Mouse (Mus musculus) right cerebral cortex, postnatal 36 days (tissue): Measurements from ENCODE around the gene Bdkrb1.
A peak's percentile ranks its signal among the peaks of the same experiment; 100 is the strongest.

Experiments used
- DNase-seq, 2 experiments: peaks; one replicate each; pipeline ENCODE4 v3.0.0; 2022; ENCODE audit warnings: low spot score in 2 of 2, mixed read lengths in 1 of 2

Bdkrb1 gene

GRCm38 (mm10) chr12:105602581-105603210, at the start of gene Bdkrb1:
Gene Bdkrb1, plus strand, starts transcription at chr12:105603085.
- DNase-seq = no peak

- DNase-seq = no peak
Measured at GRCm38 (mm10) chr12:105554151-105554772, 48.6 kb upstream of the Bdkrb1 start.

- DNase-seq = no peak
Measured at GRCm38 (mm10) chr12:105555172-105555571, 47.7 kb upstream of the Bdkrb1 start.

- no peak for DNase-seq
Measured at GRCm38 (mm10) chr12:105557250-105557925, 45.5 kb upstream of the Bdkrb1 start.

- peak; percentile 37 to 64 for DNase-seq
Measured at GRCm38 (mm10) chr12:105561007-105561534, 41.8 kb upstream of the Bdkrb1 start.

GRCm38 (mm10) chr12:105562056-105562820, 40.6 kb upstream of the Bdkrb1 start:
- DNase-seq = no peak

- DNase-seq = no peak
Measured at GRCm38 (mm10) chr12:105562936-105563680, 39.8 kb upstream of the Bdkrb1 start, which contains the start of gene Bdkrb2. Gene Bdkrb2, plus strand, starts transcription at chr12:105563226.

- no peak for DNase-seq
Measured at GRCm38 (mm10) chr12:105563726-105564275, 39.1 kb upstream of the Bdkrb1 start.

GRCm38 (mm10) chr12:105565221-105565620, 37.7 kb upstream of the Bdkrb1 start:
- no peak for DNase-seq

- DNase-seq = no peak
Measured at GRCm38 (mm10) chr12:105571867-105572266, 31.0 kb upstream of the Bdkrb1 start.

- no peak for DNase-seq
Measured at GRCm38 (mm10) chr12:105572622-105573021, 30.3 kb upstream of the Bdkrb1 start.

GRCm38 (mm10) chr12:105574356-105574755, 28.5 kb upstream of the Bdkrb1 start:
- DNase-seq = no peak

- DNase-seq = no peak
Measured at GRCm38 (mm10) chr12:105580490-105580889, 22.4 kb upstream of the Bdkrb1 start.

GRCm38 (mm10) chr12:105582486-105582885, 20.4 kb upstream of the Bdkrb1 start:
- DNase-seq = no peak

GRCm38 (mm10) chr12:105583484-105583883, 19.4 kb upstream of the Bdkrb1 start:
- no peak for DNase-seq

- peak; percentile 31 to 45 for DNase-seq
Measured at GRCm38 (mm10) chr12:105584851-105585250, 18.0 kb upstream of the Bdkrb1 start.

- no peak for DNase-seq
Measured at GRCm38 (mm10) chr12:105587526-105587925, 15.4 kb upstream of the Bdkrb1 start.

- no peak for DNase-seq
Measured at GRCm38 (mm10) chr12:105590786-105591185, 12.1 kb upstream of the Bdkrb1 start.

GRCm38 (mm10) chr12:105592361-105592761, 10.5 kb upstream of the Bdkrb1 start:
- no peak for DNase-seq

- no peak for DNase-seq
Measured at GRCm38 (mm10) chr12:105593471-105593870, 9.4 kb upstream of the Bdkrb1 start.

GRCm38 (mm10) chr12:105597135-105597534, 5.8 kb upstream of the Bdkrb1 start:
- DNase-seq = no peak
